ENCODE assay signal across 8 mouse cellular contexts in the genomic region with DNA sequence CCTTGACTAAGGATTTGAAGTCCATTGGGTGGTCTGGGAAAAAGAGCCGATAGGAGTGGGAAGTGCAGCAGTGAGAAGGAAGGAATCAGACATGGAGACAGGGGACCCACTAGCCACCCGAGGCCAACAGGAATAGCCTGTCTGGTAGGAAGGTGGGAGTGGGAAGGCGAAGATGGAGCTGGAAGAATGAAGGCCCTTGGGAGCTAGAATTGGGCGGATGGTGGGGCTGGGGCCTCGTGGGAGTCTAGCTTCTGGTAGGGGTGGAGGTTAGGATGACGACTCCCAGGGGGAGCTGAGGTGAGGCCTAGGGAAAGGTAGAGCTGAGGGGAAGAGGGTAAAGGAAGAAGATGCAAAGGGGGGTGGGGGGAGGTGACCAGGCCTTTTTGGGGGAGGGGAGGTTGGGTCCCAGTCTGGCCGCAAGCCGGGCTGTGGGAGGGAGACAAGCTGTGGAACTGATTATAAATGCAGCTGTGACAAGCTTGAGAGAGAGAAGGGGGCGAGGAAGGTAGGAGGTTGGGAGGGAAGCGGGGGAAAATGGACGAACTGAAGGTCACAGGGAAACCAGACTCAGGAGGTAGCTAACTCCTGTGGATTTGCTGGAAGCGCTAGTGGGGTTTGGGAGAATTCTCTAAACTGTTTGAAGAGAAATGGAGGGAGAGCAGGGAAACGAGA. TPM values are rescaled to one million over a fixed set of nuclear protein-coding genes. Genes with fewer than 3 reads are reported as not detected.
DNase-seq lines count a peak whose midpoint lies in the region; ATAC-seq and TF ChIP-seq lines count a peak whose summit lies in the region.

No protein-coding gene starts in this region.

- intact Hi-C loops in left cerebral cortex, postnatal 4 days (cut with DNase I): no loop called here

- no peaks in the 10 kb centered on the region for H3K9me3 ChIP-seq in heart, embryonic 12.5 days (replicated peaks)
- H3K9me3 ChIP-seq in forebrain, embryonic 15.5 days: no peaks in the 10 kb centered on the region
- no peaks in the 10 kb centered on the region for H3K9me3 ChIP-seq in liver, embryonic 16.5 days (replicated peaks; ENCODE audit: control insufficient read depth, low read length)

- no peak for TF ChIP-seq POLR2A in bone marrow, adult 2 months (IDR thresholded peaks at IDR 0.05; ENCODE audit: borderline replicate concordance, control insufficient read depth, low read depth, low read length)

- WGBS in heart, embryonic 12.5 days: 28% methylated on average over 13 of the region's 13 CpGs
- 45% methylated on average over 13 of the region's 13 CpGs for WGBS in bone marrow, adult 2 months
- WGBS in forebrain, embryonic 15.5 days: 22% methylated on average over 13 of the region's 13 CpGs
- 38% methylated on average over 13 of the region's 13 CpGs for WGBS in liver, embryonic 16.5 days (ENCODE audit: insufficient replicate concordance)

- no peak for ATAC-seq in heart, embryonic 12.5 days (ENCODE audit: insufficient number of reproducible peaks, low FRiP score)
- ATAC-seq in forebrain, embryonic 15.5 days (replicated peaks): no peak
- no peak for ATAC-seq in liver, embryonic 16.5 days (ENCODE audit: low read depth)
- no peak for ATAC-seq in granulocyte monocyte progenitor cell, adult 5-6 weeks (replicated peaks; ENCODE audit: poor library complexity, severe bottlenecking)
- ATAC-seq in frontal cortex, adult (ENCODE audit: low TSS enrichment): no peak

- H3K36me3 ChIP-seq in heart, embryonic 12.5 days: no peaks in the 10 kb centered on the region
- no peaks in the 10 kb centered on the region for H3K36me3 ChIP-seq in forebrain, embryonic 15.5 days
- no peaks in the 10 kb centered on the region for H3K36me3 ChIP-seq in liver, embryonic 16.5 days (ENCODE audit: control insufficient read depth, insufficient read depth)

- peak overlapping the region; percentile 64 for H3K27ac ChIP-seq in heart, embryonic 12.5 days (ENCODE audit: poor library complexity, severe bottlenecking)
- no peak overlapping the region for H3K27ac ChIP-seq in bone marrow, adult 2 months (ENCODE audit: control insufficient read depth, insufficient read depth, low read depth, low read length, poor library complexity)
- peak overlapping the region; percentile 91 for H3K27ac ChIP-seq in forebrain, embryonic 15.5 days (replicated peaks)
- no peak overlapping the region for H3K27ac ChIP-seq in liver, embryonic 16.5 days (ENCODE audit: low read length)

- peak overlapping the region; percentile 93 for H3K4me2 ChIP-seq in heart, embryonic 12.5 days
- H3K4me2 ChIP-seq in forebrain, embryonic 15.5 days (replicated peaks): peak overlapping the region; percentile 84
- peak overlapping the region; percentile 84 for H3K4me2 ChIP-seq in liver, embryonic 16.5 days (ENCODE audit: low read depth, low read length)

- peaks cover 64% of the 10 kb centered on the region for H3K4me1 ChIP-seq in heart, embryonic 12.5 days (replicated peaks)
- H3K4me1 ChIP-seq in bone marrow, adult 2 months (ENCODE audit: control insufficient read depth, insufficient read depth, low read length): no peaks in the 10 kb centered on the region; the same call in 1 of the 2 replicates
- peaks cover 83% of the 10 kb centered on the region for H3K4me1 ChIP-seq in forebrain, embryonic 15.5 days
- peaks cover 38% of the 10 kb centered on the region for H3K4me1 ChIP-seq in liver, embryonic 16.5 days (ENCODE audit: control insufficient read depth, low read depth, low read length)

- no peaks in the 10 kb centered on the region for H3K27me3 ChIP-seq in heart, embryonic 12.5 days (replicated peaks)
- no peaks in the 10 kb centered on the region for H3K27me3 ChIP-seq in forebrain, embryonic 15.5 days
- H3K27me3 ChIP-seq in liver, embryonic 16.5 days (ENCODE audit: control insufficient read depth, insufficient read depth, low read depth, low read length): peaks cover 12% of the 10 kb centered on the region; the same call in 1 of the 2 replicates

- peak overlapping the region; percentile 55 for H3K4me3 ChIP-seq in heart, embryonic 12.5 days
- H3K4me3 ChIP-seq in bone marrow, adult 2 months (replicated peaks; ENCODE audit: control insufficient read depth, low read depth, low read length): peak overlapping the region; percentile 25
- peak overlapping the region; percentile 44 for H3K4me3 ChIP-seq in forebrain, embryonic 15.5 days
- peak overlapping the region; percentile 59 for H3K4me3 ChIP-seq in liver, embryonic 16.5 days (ENCODE audit: low read depth, low read length)

- TF ChIP-seq CTCF in bone marrow, adult 2 months (IDR thresholded peaks at IDR 0.05; ENCODE audit: control insufficient read depth, insufficient read depth, low read length): no peak

- peak overlapping the region; percentile 85 for H3K9ac ChIP-seq in heart, embryonic 12.5 days
- peak overlapping the region; percentile 60 for H3K9ac ChIP-seq in forebrain, embryonic 15.5 days (replicated peaks)
- H3K9ac ChIP-seq in liver, embryonic 16.5 days (ENCODE audit: low read depth, low read length): peak overlapping the region; percentile 70

- DNase-seq in heart, adult 18-20 months: no peak
- no peak for DNase-seq in left cerebral cortex, postnatal 4 days

RNA-seq across cellular contexts. Expression of a gene that starts 4.9 kb away (rescaled TPM):
- 1.2 and 2.2 TPM in 2 replicates for polyA plus RNA-seq in heart, embryonic 12.5 days (2016; fragmentation: Nextera tagmentation; extraction: Ambion mirVana)
- total RNA-seq in heart, adult 18-20 months (2021): 1 to 10 TPM; 3.6 to 5.5 TPM
- 9.5 and 24.1 TPM in 2 replicates for polyA plus RNA-seq in bone marrow, adult 2 months (2011; ENCODE audit: insufficient read depth, insufficient read length, low replicate concordance, missing spikeins)
- 6.5 and 7.3 TPM in 2 replicates for polyA plus RNA-seq in forebrain, embryonic 15.5 days (2015; fragmentation: Nextera tagmentation; extraction: Ambion mirVana)
- 0.21 and 0.33 TPM in 2 replicates for polyA plus RNA-seq in liver, embryonic 16.5 days (2015; fragmentation: Nextera tagmentation; extraction: Ambion mirVana)
- 100 to 1,000 TPM; 350 to 366 TPM for total RNA-seq in left cerebral cortex, postnatal 4 days (2021)
- total RNA-seq in granulocyte monocyte progenitor cell, adult 5-6 weeks (2014; fragmentation: Nextera tagmentation): 7.2 and 10.1 TPM in 2 replicates
- total RNA-seq in granulocyte monocyte progenitor cell, adult 5-6 weeks (2017): 0.31 and 0.69 TPM in 2 replicates

RNA-seq across cellular contexts. Expression of a gene that starts 6.6 kb away (rescaled TPM):
- polyA plus RNA-seq in heart, embryonic 12.5 days (2016; fragmentation: Nextera tagmentation; extraction: Ambion mirVana): 148 and 155 TPM in 2 replicates
- total RNA-seq in heart, adult 18-20 months (2021): 100 to 1,000 TPM in 1 of 2 experiments, 10 to 100 TPM in 1; 93.2 to 100 TPM
- 77.1 and 99.0 TPM in 2 replicates for polyA plus RNA-seq in bone marrow, adult 2 months (2011; ENCODE audit: insufficient read depth, insufficient read length, low replicate concordance, missing spikeins)
- 144 and 150 TPM in 2 replicates for polyA plus RNA-seq in forebrain, embryonic 15.5 days (2015; fragmentation: Nextera tagmentation; extraction: Ambion mirVana)
- 73.9 and 80.2 TPM in 2 replicates for polyA plus RNA-seq in liver, embryonic 16.5 days (2015; fragmentation: Nextera tagmentation; extraction: Ambion mirVana)
- 10 to 100 TPM; 78.8 TPM for total RNA-seq in left cerebral cortex, postnatal 4 days (2021)
- total RNA-seq in granulocyte monocyte progenitor cell, adult 5-6 weeks (2014; fragmentation: Nextera tagmentation): 226 and 256 TPM in 2 replicates
- 47.5 and 60.5 TPM in 2 replicates for total RNA-seq in granulocyte monocyte progenitor cell, adult 5-6 weeks (2017)

RNA-seq across cellular contexts. Expression of a gene that starts 13.1 kb away (rescaled TPM):
- polyA plus RNA-seq in heart, embryonic 12.5 days (2016; fragmentation: Nextera tagmentation; extraction: Ambion mirVana): 9.0 and 9.4 TPM in 2 replicates
- total RNA-seq in heart, adult 18-20 months (2021): 10 to 100 TPM; 15.3 to 16.5 TPM
- polyA plus RNA-seq in bone marrow, adult 2 months (2011; ENCODE audit: insufficient read depth, insufficient read length, low replicate concordance, missing spikeins): 43.0 and 63.9 TPM in 2 replicates
- 17.2 and 18.3 TPM in 2 replicates for polyA plus RNA-seq in forebrain, embryonic 15.5 days (2015; fragmentation: Nextera tagmentation; extraction: Ambion mirVana)
- 2.1 and 2.6 TPM in 2 replicates for polyA plus RNA-seq in liver, embryonic 16.5 days (2015; fragmentation: Nextera tagmentation; extraction: Ambion mirVana)
- total RNA-seq in left cerebral cortex, postnatal 4 days (2021): 10 to 100 TPM; 30.5 to 33.6 TPM
- total RNA-seq in granulocyte monocyte progenitor cell, adult 5-6 weeks (2014; fragmentation: Nextera tagmentation): 3.4 and 9.3 TPM in 2 replicates
- 1.4 and 2.1 TPM in 2 replicates for total RNA-seq in granulocyte monocyte progenitor cell, adult 5-6 weeks (2017)

RNA-seq across cellular contexts. Expression of a gene that starts 27.0 kb away (rescaled TPM):
- 10.3 and 10.7 TPM in 2 replicates for polyA plus RNA-seq in heart, embryonic 12.5 days (2016; fragmentation: Nextera tagmentation; extraction: Ambion mirVana)
- total RNA-seq in heart, adult 18-20 months (2021): 1 to 10 TPM; 2.6 to 3.7 TPM
- polyA plus RNA-seq in bone marrow, adult 2 months (2011; ENCODE audit: insufficient read depth, insufficient read length, low replicate concordance, missing spikeins): 6.7 and 10.2 TPM in 2 replicates
- polyA plus RNA-seq in forebrain, embryonic 15.5 days (2015; fragmentation: Nextera tagmentation; extraction: Ambion mirVana): 15.8 and 17.2 TPM in 2 replicates
- polyA plus RNA-seq in liver, embryonic 16.5 days (2015; fragmentation: Nextera tagmentation; extraction: Ambion mirVana): 5.0 and 5.5 TPM in 2 replicates
- 10 to 100 TPM; 17.0 to 18.1 TPM for total RNA-seq in left cerebral cortex, postnatal 4 days (2021)
- total RNA-seq in granulocyte monocyte progenitor cell, adult 5-6 weeks (2014; fragmentation: Nextera tagmentation): 9.4 and 14.4 TPM in 2 replicates
- total RNA-seq in granulocyte monocyte progenitor cell, adult 5-6 weeks (2017): 14.3 and 17.7 TPM in 2 replicates

RNA-seq across cellular contexts. Expression of a gene that starts 29.1 kb away (rescaled TPM):
- 5.2 and 5.7 TPM in 2 replicates for polyA plus RNA-seq in heart, embryonic 12.5 days (2016; fragmentation: Nextera tagmentation; extraction: Ambion mirVana)
- total RNA-seq in heart, adult 18-20 months (2021): 1 to 10 TPM in 1 of 2 experiments, under 1 TPM in 1; 0.37 to 1.1 TPM
- polyA plus RNA-seq in bone marrow, adult 2 months (2011; ENCODE audit: insufficient read depth, insufficient read length, low replicate concordance, missing spikeins): 30.8 and 50.8 TPM in 2 replicates
- polyA plus RNA-seq in forebrain, embryonic 15.5 days (2015; fragmentation: Nextera tagmentation; extraction: Ambion mirVana): 4.3 and 5.5 TPM in 2 replicates
- 4.6 and 5.3 TPM in 2 replicates for polyA plus RNA-seq in liver, embryonic 16.5 days (2015; fragmentation: Nextera tagmentation; extraction: Ambion mirVana)
- total RNA-seq in left cerebral cortex, postnatal 4 days (2021): 1 to 10 TPM; 4.8 to 6.0 TPM
- 6.0 and 6.2 TPM in 2 replicates for total RNA-seq in granulocyte monocyte progenitor cell, adult 5-6 weeks (2014; fragmentation: Nextera tagmentation)
- 8.7 and 12.6 TPM in 2 replicates for total RNA-seq in granulocyte monocyte progenitor cell, adult 5-6 weeks (2017)

Comparison
In these comparisons a context has a peak if more than half of its experiments do, and no peak if none do; other contexts are left out.
1. H3K27ac ChIP-seq: peak in heart, embryonic 12.5 days (single experiment) and forebrain, embryonic 15.5 days (single experiment); none in bone marrow, adult 2 months (single experiment) and liver, embryonic 16.5 days (single experiment).
2. Peak in every context shown above with its lines, with median percentiles within 50 percentile points of each other: H3K4me2 ChIP-seq, H3K4me3 ChIP-seq and H3K9ac ChIP-seq.